ENCODE assay signal across 8 mouse cellular contexts in the genomic region with DNA sequence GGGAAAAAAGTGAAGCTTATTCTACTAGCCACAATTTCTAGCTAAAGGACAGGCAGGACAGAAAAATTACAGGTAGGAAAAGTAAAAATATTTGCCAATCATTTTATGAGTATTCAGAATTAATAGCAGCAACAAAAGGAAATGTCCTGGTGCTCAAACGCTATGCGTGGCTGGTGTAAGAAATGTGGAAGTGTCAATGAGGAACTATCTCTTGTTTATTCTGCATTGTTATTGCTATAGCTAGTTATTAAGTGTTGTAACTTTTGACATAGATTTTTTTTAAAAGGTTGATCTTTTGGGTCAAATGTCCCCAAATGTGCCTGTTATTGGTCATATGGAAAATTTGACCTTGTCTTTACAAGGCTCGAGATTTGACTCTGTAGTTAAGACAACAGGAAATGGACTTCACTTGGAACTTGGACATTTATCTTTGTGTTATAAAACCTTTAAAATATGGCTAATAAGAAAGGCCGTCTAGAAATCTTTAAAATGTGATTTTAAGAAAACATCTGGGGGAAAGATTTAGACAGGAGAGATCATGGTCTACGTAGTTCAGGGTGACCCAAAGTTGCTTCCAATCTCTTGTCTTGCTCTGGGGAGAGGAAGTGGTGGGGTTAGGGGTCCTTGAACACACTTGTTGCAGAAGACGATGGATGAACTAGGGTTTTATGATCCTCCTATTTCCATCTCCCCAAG. TPM values are rescaled to one million over a fixed set of nuclear protein-coding genes. Genes with fewer than 3 reads are reported as not detected.
DNase-seq lines count a peak whose midpoint lies in the region; ATAC-seq lines count a peak whose summit lies in the region.

No protein-coding gene starts in this region.

- WGBS in lung, embryonic 15.5 days, result 67% methylated on average over 6 of the region's 6 CpGs
- 78% methylated on average over 6 of the region's 6 CpGs for WGBS in forebrain, embryonic 11.5 days
- 80% methylated on average over 6 of the region's 6 CpGs for WGBS in intestine, embryonic 14.5 days
- WGBS in midbrain, embryonic 12.5 days, result 82% methylated on average over 6 of the region's 6 CpGs

- H3K36me3 ChIP-seq in lung, embryonic 15.5 days, result no peaks in the 10 kb centered on the region
- H3K36me3 ChIP-seq in forebrain, embryonic 11.5 days (ENCODE audit: control insufficient read depth, insufficient read depth, low read length), result no peaks in the 10 kb centered on the region
- no peaks in the 10 kb centered on the region for H3K36me3 ChIP-seq in intestine, embryonic 14.5 days (ENCODE audit: control insufficient read depth, insufficient read depth, low read length)
- H3K36me3 ChIP-seq in midbrain, embryonic 12.5 days, result no peaks in the 10 kb centered on the region

- H3K4me1 ChIP-seq in lung, embryonic 15.5 days, result no peaks in the 10 kb centered on the region
- peaks cover 3% of the 10 kb centered on the region; the same call in 1 of the 2 replicates for H3K4me1 ChIP-seq in forebrain, embryonic 11.5 days (replicated peaks; ENCODE audit: control insufficient read depth, insufficient read depth, low read length)
- H3K4me1 ChIP-seq in intestine, embryonic 14.5 days (replicated peaks; ENCODE audit: control insufficient read depth, insufficient read depth, low read length), result no peaks in the 10 kb centered on the region; the same call in 1 of the 2 replicates
- peaks cover 5% of the 10 kb centered on the region; the same call in 1 of the 2 replicates for H3K4me1 ChIP-seq in midbrain, embryonic 12.5 days

- ATAC-seq in lung, embryonic 15.5 days (ENCODE audit: borderline replicate concordance, extremely low read depth, low FRiP score, low TSS enrichment), result no peak
- peak; percentile 45; the same call in 1 of the 2 replicates for ATAC-seq in forebrain, embryonic 11.5 days (replicated peaks; ENCODE audit: low FRiP score)
- 0 out of 2 replicates have a peak, but pooled peaks have one; percentile 28 for ATAC-seq in intestine, embryonic 14.5 days (replicated peaks; ENCODE audit: low FRiP score, low TSS enrichment, low read depth)
- ATAC-seq in midbrain, embryonic 12.5 days (ENCODE audit: low FRiP score, low read depth), result peak; percentile 20; the same call in 1 of the 2 replicates

- H3K27ac ChIP-seq in lung, embryonic 15.5 days, result no peak overlapping the region
- no peak overlapping the region for H3K27ac ChIP-seq in forebrain, embryonic 11.5 days (ENCODE audit: low read depth, low read length)
- H3K27ac ChIP-seq in intestine, embryonic 14.5 days (ENCODE audit: low read depth), result no peak overlapping the region
- H3K27ac ChIP-seq in midbrain, embryonic 12.5 days (replicated peaks), result no peak overlapping the region

- H3K4me3 ChIP-seq in lung, embryonic 15.5 days, result peak overlapping the region; percentile 74; the same call in 1 of the 2 replicates
- H3K4me3 ChIP-seq in forebrain, embryonic 11.5 days (ENCODE audit: low read depth, low read length), result peak overlapping the region; percentile 57; the same call in 1 of the 2 replicates
- H3K4me3 ChIP-seq in intestine, embryonic 14.5 days (ENCODE audit: low read depth, low read length), result peak overlapping the region; percentile 67; the same call in 1 of the 2 replicates
- H3K4me3 ChIP-seq in midbrain, embryonic 12.5 days, result no peak overlapping the region

- no peak for DNase-seq in lung, adult 18-20 months
- no peak for DNase-seq in forebrain, embryonic 11.5 days (ENCODE audit: low spot score)
- DNase-seq in intestine, embryonic 14.5 days (ENCODE audit: low spot score), result no peak
- no peak for DNase-seq in layer of hippocampus, adult 18-20 months (ENCODE audit: low spot score in 2 of 2)
- DNase-seq in spleen, adult 18-20 months, result no peak
- DNase-seq in kidney, adult 9 months, result no peak

- no peaks in the 10 kb centered on the region for H3K9me3 ChIP-seq in lung, embryonic 15.5 days
- H3K9me3 ChIP-seq in forebrain, embryonic 11.5 days (ENCODE audit: control insufficient read depth, low read length), result no peaks in the 10 kb centered on the region
- no peaks in the 10 kb centered on the region for H3K9me3 ChIP-seq in intestine, embryonic 14.5 days (ENCODE audit: control insufficient read depth, low read length)
- no peaks in the 10 kb centered on the region for H3K9me3 ChIP-seq in midbrain, embryonic 12.5 days

- peak overlapping the region; percentile 90; the same call in 1 of the 2 replicates for H3K4me2 ChIP-seq in lung, embryonic 15.5 days
- no peak overlapping the region for H3K4me2 ChIP-seq in forebrain, embryonic 11.5 days (ENCODE audit: low read depth, low read length, severe bottlenecking)
- peak overlapping the region; percentile 75; the same call in 1 of the 2 replicates for H3K4me2 ChIP-seq in intestine, embryonic 14.5 days (ENCODE audit: low read length)
- H3K4me2 ChIP-seq in midbrain, embryonic 12.5 days (replicated peaks), result no peak overlapping the region

- no peaks in the 10 kb centered on the region for H3K27me3 ChIP-seq in lung, embryonic 15.5 days
- no peaks in the 10 kb centered on the region for H3K27me3 ChIP-seq in forebrain, embryonic 11.5 days (ENCODE audit: control insufficient read depth, insufficient read depth, low read length)
- no peaks in the 10 kb centered on the region for H3K27me3 ChIP-seq in intestine, embryonic 14.5 days (replicated peaks; ENCODE audit: control insufficient read depth, insufficient read depth, low read length)
- peaks cover 10% of the 10 kb centered on the region; the same call in 1 of the 2 replicates for H3K27me3 ChIP-seq in midbrain, embryonic 12.5 days

- H3K9ac ChIP-seq in lung, embryonic 15.5 days, result no peak overlapping the region
- H3K9ac ChIP-seq in forebrain, embryonic 11.5 days (ENCODE audit: low read length), result no peak overlapping the region
- no peak overlapping the region for H3K9ac ChIP-seq in intestine, embryonic 14.5 days (ENCODE audit: low read length)
- no peak overlapping the region for H3K9ac ChIP-seq in midbrain, embryonic 12.5 days (replicated peaks)

RNA-seq across cellular contexts. Expression of a gene that starts 0.6 kb away (rescaled TPM):
- polyA plus RNA-seq in lung, embryonic 15.5 days (2015; fragmentation: Nextera tagmentation; extraction: Ambion mirVana), result 20.9 and 22.5 TPM in 2 replicates
- polyA plus RNA-seq in forebrain, embryonic 11.5 days (2014; fragmentation: Nextera tagmentation; extraction: Ambion mirVana), result 13.1 and 15.2 TPM in 2 replicates
- polyA plus RNA-seq in intestine, embryonic 14.5 days (2014; fragmentation: Nextera tagmentation; extraction: Ambion mirVana), result 17.6 and 18.4 TPM in 2 replicates
- polyA plus RNA-seq in midbrain, embryonic 12.5 days (2016; fragmentation: Nextera tagmentation; extraction: Ambion mirVana), result 10.0 and 13.8 TPM in 2 replicates
- total RNA-seq in layer of hippocampus, adult 18-20 months (2021), result 1 to 10 TPM; 6.8 to 8.7 TPM

RNA-seq across cellular contexts. Expression of a gene that starts 39.2 kb away (rescaled TPM):
- 12.8 and 13.0 TPM in 2 replicates for polyA plus RNA-seq in lung, embryonic 15.5 days (2015; fragmentation: Nextera tagmentation; extraction: Ambion mirVana)
- 12.5 and 13.0 TPM in 2 replicates for polyA plus RNA-seq in forebrain, embryonic 11.5 days (2014; fragmentation: Nextera tagmentation; extraction: Ambion mirVana)
- polyA plus RNA-seq in intestine, embryonic 14.5 days (2014; fragmentation: Nextera tagmentation; extraction: Ambion mirVana), result 8.4 and 8.9 TPM in 2 replicates
- polyA plus RNA-seq in midbrain, embryonic 12.5 days (2016; fragmentation: Nextera tagmentation; extraction: Ambion mirVana), result 13.3 and 13.9 TPM in 2 replicates
- total RNA-seq in layer of hippocampus, adult 18-20 months (2021), result 10 to 100 TPM; 62.5 to 63.0 TPM

RNA-seq across cellular contexts. Expression of a gene that starts 43.9 kb away (rescaled TPM):
- 80.3 and 86.7 TPM in 2 replicates for polyA plus RNA-seq in lung, embryonic 15.5 days (2015; fragmentation: Nextera tagmentation; extraction: Ambion mirVana)
- 69.7 and 69.9 TPM in 2 replicates for polyA plus RNA-seq in forebrain, embryonic 11.5 days (2014; fragmentation: Nextera tagmentation; extraction: Ambion mirVana)
- 50.5 and 52.5 TPM in 2 replicates for polyA plus RNA-seq in intestine, embryonic 14.5 days (2014; fragmentation: Nextera tagmentation; extraction: Ambion mirVana)
- polyA plus RNA-seq in midbrain, embryonic 12.5 days (2016; fragmentation: Nextera tagmentation; extraction: Ambion mirVana), result 102 and 118 TPM in 2 replicates
- 100 to 1,000 TPM; 158 to 166 TPM for total RNA-seq in layer of hippocampus, adult 18-20 months (2021)

Comparison
In these comparisons a context has a peak if more than half of its experiments do, and no peak if none do; other contexts are left out.
1. H3K4me2 ChIP-seq: peak in lung, embryonic 15.5 days (single experiment) and intestine, embryonic 14.5 days (single experiment); none in forebrain, embryonic 11.5 days (single experiment) and midbrain, embryonic 12.5 days (single experiment).